Comparison of ENCODE assay signal across 9 mouse cellular contexts in genomic region chr11:11897645-11898357, GRCm38 (mm10). TPM values are rescaled to one million over a fixed set of nuclear protein-coding genes. Genes with fewer than 3 reads are reported as not detected.
DNase-seq lines count a peak whose midpoint lies in the region.
"Had no signal": no experiment of that assay in that cellular context is flagged by ENCODE, and none has a peak within 500 bp of the region (broad histone marks: within the 10 kb centered on the region; RNA-seq: fewer than 3 reads in every experiment).

Gene Ddc, minus strand, starts transcription at chr11:11898144.

- no peak for DNase-seq in adrenal gland, adult 18-20 months (ENCODE audit: low spot score in 2 of 2)
- no peak for DNase-seq in adrenal gland, adult (ENCODE audit: inconsistent age in 2 of 2, low spot score in 1 of 2)
- no peak for DNase-seq in adrenal gland, postnatal 25 days
- DNase-seq in kidney, adult 18-20 months, result peak; percentile 54
- DNase-seq in lung, postnatal 10 days, result peak; percentile 26
- no peak for DNase-seq in embryo, embryonic 10.5 days (ENCODE audit: low spot score)
- DNase-seq in cerebellum, adult 18-20 months, result no peak
- DNase-seq in adipocyte (ENCODE audit: low spot score), result no peak
- DNase-seq: gastrocnemius, postnatal 36 days had no signal

RNA-seq across cellular contexts. Expression of gene Ddc, which starts in this region (rescaled TPM):
- 10 to 100 TPM; 60.8 to 74.0 TPM for total RNA-seq in adrenal gland, adult 18-20 months (2021)
- 45.0 and 70.3 TPM in 2 replicates for total RNA-seq in adrenal gland, postnatal 25 days (2021)

Comparison
In these comparisons a context has a peak if more than half of its experiments do, and no peak if none do; other contexts are left out.
1. DNase-seq: peak in kidney, adult 18-20 months (single experiment) and lung, postnatal 10 days (single experiment); none in adrenal gland, adult 18-20 months (0 of 2), adrenal gland, adult (0 of 2), adrenal gland, postnatal 25 days (single experiment), embryo, embryonic 10.5 days (single experiment), cerebellum, adult 18-20 months (0 of 2) and adipocyte (single experiment).